Comparison of ENCODE assay signal across 13 mouse cellular contexts in the genomic region with DNA sequence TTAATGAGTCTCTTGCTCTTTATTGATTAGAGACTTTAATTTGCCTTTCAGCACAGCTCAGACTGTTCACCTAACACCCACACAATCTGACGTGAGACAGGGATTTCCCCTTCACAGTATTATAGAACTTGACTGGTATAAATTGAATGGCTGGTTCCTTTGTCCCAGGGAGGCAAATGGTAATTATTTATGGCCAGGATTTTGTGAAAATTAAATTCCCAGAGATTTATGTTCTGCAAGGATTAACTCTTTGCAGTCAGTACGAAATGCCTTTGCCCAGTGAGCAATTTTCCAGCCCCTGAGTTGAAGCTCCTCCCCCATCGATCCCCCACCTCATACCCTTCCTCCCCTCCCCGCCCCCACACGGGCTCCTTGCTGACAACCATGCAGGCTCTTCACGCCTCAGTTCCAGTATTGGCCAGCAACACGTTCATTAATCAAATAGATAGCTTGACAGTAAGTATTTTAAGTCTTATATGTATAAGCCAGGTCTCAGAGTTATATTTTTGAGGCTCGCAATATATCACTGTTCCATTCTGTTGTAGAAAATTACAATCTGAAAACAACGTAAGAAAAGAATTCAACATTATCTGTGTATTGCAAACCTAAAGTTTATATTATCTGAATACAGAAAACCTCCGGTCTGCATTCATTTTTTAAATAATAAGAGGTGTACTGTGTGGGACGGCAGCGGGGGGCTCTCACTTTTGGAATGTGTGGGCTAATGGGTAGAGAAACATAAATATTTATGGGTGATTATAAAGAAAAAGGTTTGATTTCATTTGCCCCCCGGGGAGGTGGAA.
DNase-seq lines count a peak whose midpoint lies in the region; ATAC-seq lines count a peak whose summit lies in the region.
"Had no signal": no experiment of that assay in that cellular context is flagged by ENCODE, and none has a peak within 500 bp of the region (broad histone marks: within the 10 kb centered on the region; RNA-seq: fewer than 3 reads in every experiment).

No protein-coding gene starts in this region.

- no peaks in the 10 kb centered on the region for H3K36me3 ChIP-seq in forebrain, embryonic 13.5 days (ENCODE audit: poor library complexity, severe bottlenecking)
- H3K36me3 ChIP-seq in hindbrain, embryonic 16.5 days (ENCODE audit: control insufficient read depth, insufficient read depth, low read length) = no peaks in the 10 kb centered on the region
- no peaks in the 10 kb centered on the region for H3K36me3 ChIP-seq in neural tube, embryonic 13.5 days
- no peaks in the 10 kb centered on the region for H3K36me3 ChIP-seq in kidney, embryonic 16.5 days (ENCODE audit: insufficient read depth, low read length)
- H3K36me3 ChIP-seq: embryonic facial prominence, embryonic 12.5 days; stomach, embryonic 15.5 days had no signal

- ATAC-seq in forebrain, embryonic 13.5 days = peak; percentile 75; the same call in 1 of the 2 replicates
- peak; percentile 86 for ATAC-seq in hindbrain, embryonic 16.5 days
- peak; percentile 75 for ATAC-seq in neural tube, embryonic 13.5 days (ENCODE audit: low read depth)
- no peak for ATAC-seq in CD4-positive, CD25-positive, alpha-beta regulatory T cell, adult 4 months
- no peak for ATAC-seq in kidney, embryonic 16.5 days (ENCODE audit: low FRiP score, low TSS enrichment)

- H3K4me1 ChIP-seq in forebrain, embryonic 13.5 days = peaks cover 24% of the 10 kb centered on the region
- peaks cover 11% of the 10 kb centered on the region for H3K4me1 ChIP-seq in hindbrain, embryonic 16.5 days (ENCODE audit: control insufficient read depth, insufficient read depth, low read depth, low read length)
- peaks cover 37% of the 10 kb centered on the region for H3K4me1 ChIP-seq in neural tube, embryonic 13.5 days (replicated peaks)
- peaks cover 2% of the 10 kb centered on the region; the same call in 1 of the 2 replicates for H3K4me1 ChIP-seq in kidney, embryonic 16.5 days (ENCODE audit: insufficient read depth, low read length)
- H3K4me1 ChIP-seq: embryonic facial prominence, embryonic 12.5 days; stomach, embryonic 15.5 days had no signal

- peak overlapping the region; percentile 61 for H3K27ac ChIP-seq in forebrain, embryonic 13.5 days
- peak overlapping the region; percentile 18; the same call in 1 of the 2 replicates for H3K27ac ChIP-seq in hindbrain, embryonic 16.5 days (ENCODE audit: low read depth, low read length)
- H3K27ac ChIP-seq in neural tube, embryonic 13.5 days (replicated peaks) = peak overlapping the region; percentile 86
- H3K27ac ChIP-seq in kidney, embryonic 16.5 days (ENCODE audit: low read length) = no peak overlapping the region
- H3K27ac ChIP-seq: embryonic facial prominence, embryonic 12.5 days; stomach, embryonic 15.5 days had no signal

- peak overlapping the region; percentile 28 for H3K4me2 ChIP-seq in forebrain, embryonic 13.5 days
- peak overlapping the region; percentile 36 for H3K4me2 ChIP-seq in hindbrain, embryonic 16.5 days (ENCODE audit: low read length)
- peak overlapping the region; percentile 37 for H3K4me2 ChIP-seq in neural tube, embryonic 13.5 days
- H3K4me2 ChIP-seq in kidney, embryonic 16.5 days (replicated peaks; ENCODE audit: low read depth, low read length) = no peak overlapping the region
- H3K4me2 ChIP-seq: embryonic facial prominence, embryonic 12.5 days; heart, embryonic 11.5 days; stomach, embryonic 15.5 days had no signal

- peaks cover 5% of the 10 kb centered on the region for H3K9me3 ChIP-seq in forebrain, embryonic 13.5 days (replicated peaks)
- peaks cover 3% of the 10 kb centered on the region for H3K9me3 ChIP-seq in hindbrain, embryonic 16.5 days (ENCODE audit: control insufficient read depth, low read length)
- peaks cover 4% of the 10 kb centered on the region; the same call in 1 of the 2 replicates for H3K9me3 ChIP-seq in neural tube, embryonic 13.5 days
- peaks cover 9% of the 10 kb centered on the region; the same call in 1 of the 2 replicates for H3K9me3 ChIP-seq in kidney, embryonic 16.5 days (ENCODE audit: low read length)
- H3K9me3 ChIP-seq: stomach, embryonic 15.5 days had no signal

- H3K9ac ChIP-seq in forebrain, embryonic 13.5 days = no peak overlapping the region
- H3K9ac ChIP-seq in hindbrain, embryonic 16.5 days (ENCODE audit: low read depth, low read length) = peak overlapping the region; percentile 14; the same call in 1 of the 2 replicates
- H3K9ac ChIP-seq in neural tube, embryonic 13.5 days = no peak overlapping the region
- no peak overlapping the region for H3K9ac ChIP-seq in kidney, embryonic 16.5 days (replicated peaks; ENCODE audit: low read length)
- H3K9ac ChIP-seq: embryonic facial prominence, embryonic 12.5 days; stomach, embryonic 15.5 days had no signal

- peak; percentile 54 for DNase-seq in left cerebral cortex, postnatal 4 days
- DNase-seq in left cerebral cortex, adult 9 months (ENCODE audit: low spot score in 2 of 2) = no peak
- DNase-seq in gastrocnemius, postnatal 10 days = no peak
- DNase-seq: adrenal gland, adult 2 months; right cerebral cortex, postnatal 14 days had no signal

- WGBS in forebrain, embryonic 13.5 days = 43% methylated on average over 13 of the region's 13 CpGs
- WGBS in hindbrain, embryonic 16.5 days = 24% methylated on average over 13 of the region's 13 CpGs
- WGBS in neural tube, embryonic 13.5 days = 27% methylated on average over 13 of the region's 13 CpGs
- 42% methylated on average over 13 of the region's 13 CpGs for WGBS in kidney, embryonic 16.5 days

- intact Hi-C loops in left cerebral cortex, postnatal 4 days (cut with DNase I) = no loop called here

- no peaks in the 10 kb centered on the region for H3K27me3 ChIP-seq in forebrain, embryonic 13.5 days
- H3K27me3 ChIP-seq in hindbrain, embryonic 16.5 days (replicated peaks; ENCODE audit: control insufficient read depth, insufficient read depth, low read length) = no peaks in the 10 kb centered on the region
- H3K27me3 ChIP-seq in neural tube, embryonic 13.5 days = no peaks in the 10 kb centered on the region
- no peaks in the 10 kb centered on the region for H3K27me3 ChIP-seq in kidney, embryonic 16.5 days (ENCODE audit: insufficient read depth, low read length)
- H3K27me3 ChIP-seq: embryonic facial prominence, embryonic 12.5 days; stomach, embryonic 15.5 days had no signal

- H3K4me3 ChIP-seq in forebrain, embryonic 13.5 days = 0 out of 2 replicates have a peak overlapping the region, but pooled peaks have one; percentile 2
- H3K4me3 ChIP-seq in hindbrain, embryonic 16.5 days (ENCODE audit: low read length) = no peak overlapping the region
- no peak overlapping the region for H3K4me3 ChIP-seq in neural tube, embryonic 13.5 days
- H3K4me3 ChIP-seq in kidney, embryonic 16.5 days (ENCODE audit: low read length) = no peak overlapping the region
- H3K4me3 ChIP-seq: embryonic facial prominence, embryonic 12.5 days; stomach, embryonic 15.5 days had no signal

Comparison
In these comparisons a context has a peak if more than half of its experiments do, and no peak if none do; other contexts are left out.
1. ATAC-seq: peak in forebrain, embryonic 13.5 days (single experiment), hindbrain, embryonic 16.5 days (single experiment) and neural tube, embryonic 13.5 days (single experiment); none in CD4-positive, CD25-positive, alpha-beta regulatory T cell, adult 4 months (single experiment) and kidney, embryonic 16.5 days (single experiment).